Mouse (Mus musculus) heart, adult 2 months (tissue): ENCODE measurements around the gene Hdac4.

Source experiments
- CTCF ChIP-seq: fragments of 200-600 bp; IDR thresholded peaks from 2 replicates; pipeline ENCODE4 v1.8.1; 2022; ENCODE audit warnings: antibody characterized with exemption, mild to moderate bottlenecking, moderate library complexity
- EP300 ChIP-seq: fragments of 200-500 bp; IDR thresholded peaks from 2 replicates; pipeline ENCODE4 v1.6.1; 2011; ENCODE audit warnings: low read depth, low read length, control low read depth; ENCODE audit not compliant: insufficient read depth

DNA sequence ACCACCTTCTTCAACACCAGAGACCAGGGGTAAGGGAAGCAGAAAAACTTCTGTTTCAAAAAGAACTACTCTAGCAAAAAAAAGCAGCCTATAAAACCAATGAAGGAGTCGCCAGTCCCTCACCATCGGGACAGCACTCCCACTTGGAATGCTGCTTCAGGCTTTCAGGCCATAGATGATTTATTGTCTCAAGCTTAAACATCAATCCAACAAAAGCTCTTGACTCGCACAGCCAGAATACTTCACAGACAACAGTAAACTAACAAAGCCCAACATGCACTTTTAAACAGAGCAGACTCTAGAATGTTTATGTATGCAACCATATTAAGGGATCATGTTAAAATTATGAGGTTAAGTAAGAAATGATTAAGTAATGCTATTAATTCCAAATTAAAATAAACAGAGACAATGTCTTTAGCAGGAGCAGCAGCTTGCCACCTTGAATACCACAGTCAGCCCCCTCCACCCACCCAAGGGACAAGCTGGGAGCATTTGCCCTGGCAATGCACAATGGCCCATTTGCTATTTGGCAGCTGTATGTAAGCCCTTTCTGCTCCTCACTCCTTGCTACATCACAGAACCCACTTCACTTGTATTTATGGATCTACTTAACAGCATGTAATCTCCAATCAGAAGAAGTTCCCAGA lies 21.1 kb downstream of the Hdac4 start:
- no peak for TF ChIP-seq CTCF
- TF ChIP-seq EP300 = no peak
